Mouse (Mus musculus) erythroblast, embryonic 14.5 days (primary cell): ENCODE measurements around the gene Prkn. TPM values are rescaled to one million over a fixed set of nuclear protein-coding genes. Genes with fewer than 3 reads are reported as not detected.

ENCODE experiments used
- H3K27me3 ChIP-seq: 2 replicates; pipeline ENCODE4 v1.6.1; 2012; ENCODE audit warnings: inconsistent platforms; ENCODE audit not compliant: control insufficient read depth
- H3K36me3 ChIP-seq: 2 replicates; pipeline ENCODE4 v1.6.1; 2012; ENCODE audit warnings: mild to moderate bottlenecking, inconsistent platforms; ENCODE audit not compliant: control insufficient read depth
- H3K4me1 ChIP-seq: 2 replicates; pipeline ENCODE4 v1.6.1; 2012; ENCODE audit warnings: inconsistent platforms; ENCODE audit not compliant: control insufficient read depth
- H3K4me3 ChIP-seq: replicated peaks from 2 replicates; pipeline ENCODE3; 2012; ENCODE audit warnings: moderate library complexity, mild to moderate bottlenecking, inconsistent platforms
- H3K9me3 ChIP-seq: 2 replicates; pipeline ENCODE4 v1.6.1; 2012; ENCODE audit warnings: low read length, inconsistent platforms, mixed read lengths; ENCODE audit not compliant: control insufficient read depth
- GATA1 ChIP-seq: IDR thresholded peaks from 2 replicates; pipeline ENCODE4 v1.6.1; 2012; ENCODE audit warnings: low read length, inconsistent platforms, mixed read lengths
- TAL1 ChIP-seq: IDR thresholded peaks from 3 replicates; pipeline ENCODE4 v1.6.1; 2012; ENCODE audit warnings: low read length, inconsistent platforms, mixed read lengths
- polyA plus RNA-seq: library from polyadenylated mRNA; stranded (reverse); fragments of >175 nt; gene quantifications from 2 replicates; pipeline ENCODE4 v1.2.3, GENCODE M21; 2012

Gene Prkn
- polyA plus RNA-seq, 1 experiment, result not detected

DNA sequence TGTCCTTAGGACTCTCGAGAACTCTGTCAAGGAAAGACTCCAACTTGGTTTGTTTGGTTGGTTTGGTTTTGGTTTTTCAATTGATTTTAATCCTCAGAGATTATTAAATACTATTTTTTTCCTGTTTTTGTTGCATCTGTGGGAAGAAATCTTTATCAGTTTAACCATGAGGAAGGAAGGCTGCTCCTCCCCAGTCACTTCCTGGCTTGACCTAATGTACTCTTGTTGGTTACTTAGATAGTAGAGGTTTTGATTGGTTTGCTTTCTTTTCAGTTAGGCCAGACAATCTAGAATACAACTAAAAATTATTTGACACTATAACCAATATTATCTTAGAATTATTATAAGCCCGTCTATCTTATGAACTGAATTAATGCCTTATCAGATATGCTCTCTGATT is 535.3 kb downstream of the Prkn start:
- H3K27me3 ChIP-seq, result no peaks in the 10 kb centered on the region
- H3K4me3 ChIP-seq, result no peak overlapping the region
- TF ChIP-seq GATA1 (no peak), TAL1 (no peak)
- no peaks in the 10 kb centered on the region for H3K36me3 ChIP-seq
- no peaks in the 10 kb centered on the region for H3K4me1 ChIP-seq
- no peaks in the 10 kb centered on the region for H3K9me3 ChIP-seq

DNA sequence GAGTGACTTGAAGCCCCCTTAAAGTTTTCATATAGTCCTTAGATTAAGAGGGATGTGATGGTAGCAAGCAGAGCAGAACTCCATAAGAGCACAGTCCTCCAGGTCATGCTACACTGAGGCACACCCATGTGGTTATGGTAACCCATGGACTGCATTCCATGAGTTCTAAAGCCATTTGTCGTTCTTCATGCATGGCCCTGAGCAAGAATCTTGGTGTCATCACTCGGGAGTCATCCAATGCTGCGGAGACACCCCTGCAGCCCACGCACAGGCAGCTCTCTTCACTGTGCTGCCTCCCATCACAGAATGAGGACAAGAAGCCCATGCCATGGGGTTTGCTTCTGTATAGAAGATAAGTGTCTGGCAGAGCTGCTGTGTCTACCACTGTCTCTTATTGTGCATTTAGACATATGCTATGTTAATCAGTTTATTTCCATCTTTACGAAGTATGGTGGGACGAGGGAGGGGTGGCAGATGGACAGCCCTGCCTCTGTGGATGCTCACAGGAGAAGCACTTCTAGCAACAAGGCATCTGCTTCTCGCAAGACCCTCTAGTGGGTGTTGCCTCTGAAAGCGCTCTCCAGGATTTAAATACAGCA is 543.3 kb downstream of the Prkn start:
- Histone ChIP-seq H3K27me3 (no peaks in the 10 kb centered on the region), H3K36me3 (no peaks in the 10 kb centered on the region), H3K9me3 (no peaks in the 10 kb centered on the region), H3K4me1 (no peaks in the 10 kb centered on the region), H3K4me3 (no peak overlapping the region)
- TF ChIP-seq TAL1 (no peak), GATA1 (no peak)

DNA sequence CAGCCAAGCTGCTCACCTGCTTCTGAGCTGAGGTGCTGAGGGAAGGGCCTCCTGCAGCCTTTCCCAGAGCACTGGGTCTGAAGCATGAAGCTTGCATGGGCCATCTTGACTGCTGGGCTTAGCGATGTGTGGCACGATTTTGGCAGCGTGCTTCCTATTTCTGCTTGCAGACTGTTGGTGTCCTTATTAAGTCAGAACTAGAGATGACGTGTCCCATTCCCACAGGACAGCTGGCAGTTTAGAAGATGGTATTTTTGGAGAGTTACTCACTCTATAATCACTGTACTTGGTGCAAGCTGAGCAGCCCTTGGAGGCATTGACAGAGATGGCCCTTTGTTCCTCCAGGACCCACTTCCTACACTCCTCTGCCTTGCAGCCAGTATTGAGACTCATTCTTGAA is 545.1 kb downstream of the Prkn start:
- Histone ChIP-seq H3K9me3 (no peaks in the 10 kb centered on the region), H3K27me3 (no peaks in the 10 kb centered on the region), H3K36me3 (no peaks in the 10 kb centered on the region), H3K4me3 (no peak overlapping the region), H3K4me1 (no peaks in the 10 kb centered on the region)
- TF ChIP-seq TAL1 (no peak), GATA1 (no peak)

DNA sequence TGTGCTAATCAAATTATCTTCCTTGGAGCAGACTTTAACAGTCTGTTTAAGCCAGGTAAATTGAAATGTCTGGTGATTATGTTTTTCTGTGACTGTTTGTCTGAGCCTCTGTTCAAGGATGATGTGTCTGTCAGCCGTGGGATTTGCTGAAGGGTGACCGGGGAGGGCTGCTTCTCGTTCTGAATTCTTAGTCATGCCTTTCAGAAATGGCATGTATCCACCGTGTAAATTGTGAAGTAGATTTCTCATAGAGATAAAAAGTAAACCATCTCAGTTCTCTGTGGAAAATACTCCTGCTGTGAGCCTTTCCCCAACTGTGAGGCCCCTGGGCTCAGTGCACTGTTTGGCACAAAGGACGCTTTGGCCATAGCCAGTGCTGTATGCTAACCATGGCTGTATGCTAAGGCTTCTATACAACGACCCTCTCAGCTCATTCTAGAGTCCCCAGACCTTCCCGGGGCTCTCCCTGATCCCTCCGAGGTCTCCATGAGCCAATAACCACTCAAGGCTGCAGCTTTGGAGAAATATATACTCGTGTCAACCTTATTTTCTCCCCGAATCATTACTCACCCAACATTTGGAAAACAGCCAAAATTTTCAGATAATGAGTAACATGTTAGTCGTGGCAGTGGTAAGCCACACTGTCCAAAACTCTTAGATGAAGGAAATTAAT is 552.6 kb downstream of the Prkn start:
- H3K4me1 ChIP-seq, result no peaks in the 10 kb centered on the region
- H3K27me3 ChIP-seq, result no peaks in the 10 kb centered on the region
- TF ChIP-seq TAL1, result no peak
- TF ChIP-seq GATA1, result no peak
- H3K4me3 ChIP-seq, result no peak overlapping the region
- H3K36me3 ChIP-seq, result no peaks in the 10 kb centered on the region
- no peaks in the 10 kb centered on the region for H3K9me3 ChIP-seq

DNA sequence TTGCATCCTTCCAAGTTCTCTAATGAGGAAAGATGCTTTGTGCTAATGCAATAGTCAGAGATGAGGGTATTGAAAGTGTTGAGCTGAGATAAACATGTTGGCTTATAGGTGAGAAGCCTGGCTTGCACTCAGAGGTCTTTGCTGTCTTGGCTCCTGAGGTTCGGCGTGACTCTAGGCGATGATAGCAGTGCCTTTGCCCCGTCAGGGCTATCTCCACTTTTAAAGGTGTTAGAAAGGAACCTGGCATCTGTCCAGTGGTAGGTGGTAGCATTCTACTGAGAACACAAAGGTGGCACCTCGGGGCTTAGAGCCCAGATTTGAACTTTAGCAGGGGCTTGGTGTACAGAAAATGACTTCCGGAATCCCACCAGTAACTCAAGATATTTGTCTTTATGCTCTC is 554.4 kb downstream of the Prkn start:
- no peak for TF ChIP-seq TAL1
- TF ChIP-seq GATA1, result no peak
- no peaks in the 10 kb centered on the region for H3K4me1 ChIP-seq
- no peaks in the 10 kb centered on the region for H3K36me3 ChIP-seq
- no peaks in the 10 kb centered on the region for H3K9me3 ChIP-seq
- H3K4me3 ChIP-seq, result no peak overlapping the region
- no peaks in the 10 kb centered on the region for H3K27me3 ChIP-seq

DNA sequence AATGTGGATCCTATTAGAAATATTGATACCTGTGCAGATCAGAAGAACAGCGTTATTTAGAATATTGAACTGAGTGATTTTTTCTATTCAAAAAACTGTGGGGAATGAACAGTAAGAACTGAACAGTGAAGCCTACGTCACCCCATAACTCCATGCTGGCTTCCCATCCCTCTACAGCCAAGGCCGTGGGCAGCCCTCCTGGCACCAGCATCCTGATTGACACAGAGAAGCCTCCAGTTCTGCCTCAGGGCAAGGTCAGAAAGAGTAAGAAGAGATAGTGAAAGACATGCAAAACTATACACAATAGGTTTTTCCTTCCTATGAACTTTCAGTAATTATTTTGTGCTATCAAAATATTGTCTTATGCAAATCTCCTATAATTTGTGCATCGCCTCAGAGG is 557.5 kb downstream of the Prkn start:
- no peaks in the 10 kb centered on the region for H3K4me1 ChIP-seq
- no peaks in the 10 kb centered on the region for H3K9me3 ChIP-seq
- no peaks in the 10 kb centered on the region for H3K27me3 ChIP-seq
- no peak overlapping the region for H3K4me3 ChIP-seq
- no peaks in the 10 kb centered on the region for H3K36me3 ChIP-seq
- TF ChIP-seq GATA1 (no peak), TAL1 (no peak)

DNA sequence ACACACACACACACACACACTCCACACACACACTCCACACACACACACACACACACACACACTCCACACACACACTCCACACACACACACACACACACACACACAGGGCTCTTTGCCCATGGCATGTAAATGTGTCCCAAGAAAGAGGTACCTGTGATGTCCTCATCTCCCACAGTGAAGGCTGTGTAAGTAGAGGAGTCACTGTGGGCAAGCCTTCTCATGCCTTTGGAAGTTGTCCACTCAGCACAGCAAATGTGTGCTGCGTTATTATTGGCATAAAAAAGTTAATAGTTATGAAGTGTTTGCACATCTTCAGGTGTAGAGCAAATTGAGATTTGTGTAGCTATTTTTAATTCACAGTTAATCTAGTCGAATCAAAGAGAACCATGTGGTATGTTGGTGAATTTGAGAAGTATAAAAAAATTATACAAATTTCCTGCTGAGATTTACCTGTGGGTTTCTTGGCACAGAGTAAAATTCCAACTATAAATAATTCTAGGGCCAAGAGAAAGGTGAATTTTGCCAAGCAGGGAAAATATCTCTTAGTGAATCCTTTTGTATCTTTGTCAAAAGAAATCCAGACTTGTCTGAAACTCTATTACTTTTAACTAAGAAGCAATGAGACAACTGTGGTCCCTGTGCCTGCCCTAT is 562.2 kb downstream of the Prkn start:
- Histone ChIP-seq H3K4me1 (no peaks in the 10 kb centered on the region), H3K27me3 (no peaks in the 10 kb centered on the region), H3K36me3 (no peaks in the 10 kb centered on the region), H3K9me3 (no peaks in the 10 kb centered on the region), H3K4me3 (no peak overlapping the region)
- TF ChIP-seq TAL1, result no peak
- TF ChIP-seq GATA1, result no peak

DNA sequence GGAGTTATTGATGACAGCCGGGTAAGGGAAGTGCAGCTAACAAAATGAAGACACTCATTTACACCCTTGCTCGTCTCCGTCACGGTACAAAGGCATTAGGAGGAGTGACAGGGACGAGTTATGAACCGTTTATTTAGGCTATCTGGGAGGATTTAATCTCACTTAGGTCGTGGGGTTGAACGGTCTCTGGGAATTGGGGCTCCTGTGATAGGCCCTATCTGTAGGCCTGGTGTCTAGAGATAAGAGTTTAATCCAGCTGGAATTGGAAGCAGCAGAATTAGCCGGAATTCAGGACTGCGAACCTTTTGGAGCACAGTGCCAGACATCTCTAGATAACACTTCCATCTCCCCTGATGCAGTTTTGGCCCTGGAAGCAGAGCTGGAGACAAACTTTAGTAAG is 571.2 kb downstream of the Prkn start:
- Histone ChIP-seq H3K4me1 (peaks cover 5% of the 10 kb centered on the region), H3K27me3 (no peaks in the 10 kb centered on the region), H3K4me3 (no peak overlapping the region), H3K36me3 (no peaks in the 10 kb centered on the region), H3K9me3 (no peaks in the 10 kb centered on the region)
- no peak for TF ChIP-seq TAL1
- no peak for TF ChIP-seq GATA1

DNA sequence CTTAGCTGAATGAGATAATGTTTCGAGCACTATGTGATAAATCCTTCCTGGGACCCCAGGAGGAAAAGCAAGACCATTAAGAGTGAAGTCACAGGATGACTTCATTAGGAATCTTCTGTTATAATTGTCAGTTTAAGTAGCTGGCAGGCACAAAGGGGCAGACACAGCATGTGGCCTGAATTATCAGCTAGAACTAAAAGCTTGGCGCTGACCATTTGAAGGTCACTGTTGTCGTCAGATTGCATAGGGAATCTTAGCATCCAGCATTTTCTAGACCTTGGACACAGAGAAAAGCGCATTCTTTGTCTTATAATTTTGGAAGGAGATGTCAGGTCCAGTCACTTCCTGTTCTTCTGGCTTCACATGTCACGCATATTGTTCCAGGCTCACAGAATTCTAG is 573.5 kb downstream of the Prkn start:
- TF ChIP-seq GATA1, result no peak
- no peak for TF ChIP-seq TAL1
- Histone ChIP-seq H3K9me3 (no peaks in the 10 kb centered on the region), H3K27me3 (no peaks in the 10 kb centered on the region), H3K4me3 (no peak overlapping the region), H3K4me1 (peaks cover 5% of the 10 kb centered on the region), H3K36me3 (no peaks in the 10 kb centered on the region)

DNA sequence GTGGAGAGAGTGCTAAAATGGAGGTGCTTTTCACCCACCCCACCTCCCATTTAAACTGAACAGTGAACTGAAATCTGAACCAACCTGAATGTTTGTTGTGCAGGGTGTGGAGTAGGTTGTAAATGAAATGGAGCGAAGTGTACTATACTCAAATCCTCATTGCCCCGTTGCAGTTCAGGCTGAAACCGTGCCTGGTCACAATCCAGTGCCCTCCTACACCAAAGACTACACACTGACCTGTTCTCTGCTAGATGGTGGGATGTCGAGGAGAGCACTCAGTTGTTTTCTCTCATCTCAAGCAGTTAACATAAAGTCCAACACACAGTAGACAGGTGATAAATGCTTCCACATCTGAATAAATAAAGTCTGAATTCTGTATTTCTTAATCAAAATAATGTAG is 574.1 kb downstream of the Prkn start:
- Histone ChIP-seq H3K27me3 (no peaks in the 10 kb centered on the region), H3K4me1 (peaks cover 5% of the 10 kb centered on the region), H3K4me3 (no peak overlapping the region), H3K9me3 (no peaks in the 10 kb centered on the region), H3K36me3 (no peaks in the 10 kb centered on the region)
- no peak for TF ChIP-seq TAL1
- TF ChIP-seq GATA1, result no peak
